Mouse (Mus musculus) C2C12 (cell line): Measurements from ENCODE around the gene Tbl3. TPM values are rescaled to one million over a fixed set of nuclear protein-coding genes. Genes with fewer than 3 reads are reported as not detected.

Experiments used
- H3K27me3 ChIP-seq: one replicate; pipeline ENCODE4 v1.6.1; 2011; ENCODE audit not compliant: control insufficient read depth, insufficient read depth, insufficient read length
- H3K36me3 ChIP-seq: one replicate; pipeline ENCODE4 v1.6.1; 2011; ENCODE audit not compliant: control insufficient read depth, insufficient read depth
- H3K4me3 ChIP-seq: one replicate; pipeline ENCODE4 v1.5.1; 2011; ENCODE audit warnings: mild to moderate bottlenecking, control low read depth; ENCODE audit not compliant: poor library complexity, insufficient read depth, severe bottlenecking
- H3K79me2 ChIP-seq: one replicate; pipeline ENCODE4 v1.6.1; 2011; ENCODE audit not compliant: control insufficient read depth, insufficient read depth
- H3K79me3 ChIP-seq: one replicate; pipeline ENCODE4 v1.6.1; 2011; ENCODE audit warnings: low read depth, control low read depth
- H3ac ChIP-seq: one replicate; pipeline ENCODE3; 2011; ENCODE audit warnings: low read depth; ENCODE audit not compliant: control insufficient read depth, insufficient read length
- CEBPB ChIP-seq: IDR thresholded peaks from one replicate; pipeline ENCODE4 v1.6.1; 2011; ENCODE audit warnings: low read depth, mild to moderate bottlenecking, control low read depth, moderate library complexity
- CTCF ChIP-seq: IDR thresholded peaks from one replicate; pipeline ENCODE4 v1.5.1; 2011; ENCODE audit not compliant: control insufficient read depth, insufficient read depth, insufficient read length
- FOSL1 ChIP-seq: IDR thresholded peaks from one replicate; pipeline ENCODE4 v1.8.0; 2011; ENCODE audit warnings: mild to moderate bottlenecking, low read length; ENCODE audit not compliant: poor library complexity, insufficient read depth, severe bottlenecking
- MAX ChIP-seq: IDR thresholded peaks from one replicate; pipeline ENCODE4 v1.6.1; 2011; ENCODE audit warnings: mild to moderate bottlenecking, control low read depth
- MYOD1 ChIP-seq: IDR thresholded peaks from one replicate; pipeline ENCODE4 v1.6.1; 2011; ENCODE audit warnings: low read depth; ENCODE audit not compliant: control insufficient read depth, insufficient read length
- MYOG ChIP-seq: IDR thresholded peaks from one replicate; pipeline ENCODE4 v1.6.1; 2011; ENCODE audit not compliant: control insufficient read depth, insufficient read length; ENCODE audit errors: extremely low read depth
- USF1 ChIP-seq: IDR thresholded peaks from one replicate; pipeline ENCODE4 v1.6.1; 2011; ENCODE audit warnings: low read depth, mild to moderate bottlenecking, control low read depth, moderate library complexity
- polyA plus RNA-seq: library from polyadenylated mRNA; unstranded; fragments of >200 nt; fragmentation: generic; extraction: Trizol; gene quantifications from one replicate; pipeline ENCODE4 v1.2.1, GENCODE M21; 2012; ENCODE audit warnings: missing spikeins

Gene Tbl3
- polyA plus RNA-seq, 1 experiment, result 83.8 TPM

DNA sequence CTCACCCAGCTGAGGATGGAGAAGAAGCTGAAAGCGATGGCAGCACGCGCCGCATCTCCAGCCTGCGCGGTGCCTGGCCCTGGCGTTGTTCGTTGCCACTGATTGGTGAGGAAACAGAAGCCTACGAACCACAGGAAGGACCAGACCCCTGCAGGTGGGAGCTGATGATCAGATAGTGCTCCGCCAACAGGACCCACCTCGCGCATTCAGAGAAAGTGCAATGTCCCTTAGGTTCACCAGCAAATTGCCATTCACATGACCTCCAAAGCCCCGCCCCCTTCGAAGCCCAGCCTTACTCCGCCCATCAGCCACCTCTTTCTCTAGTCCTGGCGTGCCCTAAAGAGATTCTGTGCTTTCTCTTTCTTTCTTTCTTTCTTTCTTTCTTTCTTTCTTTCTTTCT lies 20.9 kb downstream of the Tbl3 start:
- Histone ChIP-seq H3ac (no peak overlapping the region), H3K79me2 (no peaks in the 10 kb centered on the region), H3K27me3 (no peaks in the 10 kb centered on the region), H3K4me3 (no peak overlapping the region), H3K79me3 (no peaks in the 10 kb centered on the region), H3K36me3 (peaks cover 6% of the 10 kb centered on the region)
- no peak for TF ChIP-seq USF1
- no peak for TF ChIP-seq MAX
- no peak for TF ChIP-seq MYOD1
- TF ChIP-seq CEBPB, result no peak
- no peak for TF ChIP-seq MYOG
- TF ChIP-seq CTCF, result no peak

DNA sequence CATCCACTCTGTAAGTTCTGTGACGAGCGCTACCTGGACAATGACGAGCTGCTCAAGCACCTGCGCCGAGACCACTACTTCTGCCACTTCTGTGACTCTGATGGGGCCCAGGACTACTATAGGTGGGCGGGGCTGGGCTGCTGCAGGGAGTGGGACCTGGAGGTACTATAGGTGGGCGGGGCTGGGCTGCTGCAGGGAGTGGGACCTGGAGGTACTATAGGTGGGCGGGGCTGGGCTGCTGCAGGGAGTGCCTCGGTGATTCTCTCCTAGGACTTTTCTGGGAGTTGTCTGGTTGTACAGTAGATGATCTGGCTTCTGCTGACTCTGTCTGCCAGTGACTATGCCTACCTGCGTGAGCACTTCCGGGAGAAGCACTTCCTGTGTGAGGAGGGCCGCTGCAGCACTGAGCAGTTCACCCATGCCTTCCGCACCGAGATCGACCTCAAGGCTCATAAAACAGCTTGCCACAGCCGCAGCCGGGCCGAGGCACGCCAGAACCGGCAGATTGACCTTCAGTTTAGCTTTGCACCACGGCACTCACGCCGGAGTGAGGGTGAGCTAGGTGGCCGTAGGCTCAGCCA lies 29.9 kb downstream of the Tbl3 start:
- H3K27me3 ChIP-seq, result no peaks in the 10 kb centered on the region
- H3ac ChIP-seq, result no peak overlapping the region
- TF ChIP-seq MYOG (no peak), FOSL1 (no peak), CEBPB (no peak), CTCF (no peak), USF1 (no peak), MYOD1 (no peak), MAX (no peak)
- peaks cover 20% of the 10 kb centered on the region for H3K79me3 ChIP-seq
- H3K79me2 ChIP-seq, result peaks cover 46% of the 10 kb centered on the region
- no peak overlapping the region for H3K4me3 ChIP-seq
- peaks cover 30% of the 10 kb centered on the region for H3K36me3 ChIP-seq

DNA sequence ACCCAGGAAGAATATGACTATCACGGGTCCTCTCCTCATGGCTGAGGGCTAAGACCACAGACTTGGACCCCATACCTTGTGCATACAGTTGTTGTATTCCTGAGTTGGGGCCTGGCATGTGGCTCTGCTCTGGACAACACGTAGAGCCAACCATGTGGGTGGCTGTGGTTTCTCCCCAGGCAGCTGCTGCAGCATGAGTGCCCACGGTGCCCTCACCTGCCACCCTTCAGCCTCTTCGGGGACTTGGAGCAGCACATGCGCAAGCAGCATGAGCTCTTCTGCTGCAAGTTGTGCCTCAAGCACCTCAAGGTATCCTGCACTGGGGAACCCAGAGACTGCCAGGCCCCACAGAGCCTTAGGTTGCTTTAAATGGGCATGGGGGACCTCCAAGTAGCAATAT lies 30.6 kb downstream of the Tbl3 start:
- H3K79me3 ChIP-seq, result peaks cover 26% of the 10 kb centered on the region
- peaks cover 53% of the 10 kb centered on the region for H3K79me2 ChIP-seq
- H3ac ChIP-seq, result no peak overlapping the region
- H3K27me3 ChIP-seq, result no peaks in the 10 kb centered on the region
- H3K4me3 ChIP-seq, result no peak overlapping the region
- TF ChIP-seq FOSL1 (no peak), MYOG (no peak), USF1 (no peak), MAX (no peak), CEBPB (no peak), CTCF (no peak), MYOD1 (no peak)
- peaks cover 27% of the 10 kb centered on the region for H3K36me3 ChIP-seq

DNA sequence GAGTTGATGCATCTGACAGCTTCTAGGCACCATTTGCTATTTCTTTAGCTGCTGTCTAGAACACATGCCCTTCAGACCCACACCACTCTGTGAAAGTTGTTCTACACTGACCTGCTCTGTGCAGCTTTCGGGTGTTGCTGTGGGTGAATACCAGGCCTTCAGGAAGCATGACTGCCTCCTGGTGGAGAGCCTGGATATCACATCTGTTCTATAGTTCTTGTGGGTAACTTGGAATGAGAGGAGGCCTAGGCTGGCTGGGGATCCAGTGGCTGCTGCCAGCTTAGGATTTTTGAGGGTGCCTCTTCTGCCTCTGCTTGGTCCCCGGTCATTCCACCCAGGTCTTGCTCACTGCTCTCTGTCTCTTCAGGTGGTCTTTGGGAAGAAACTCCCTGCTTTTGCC lies 31.3 kb downstream of the Tbl3 start:
- peaks cover 20% of the 10 kb centered on the region for H3K36me3 ChIP-seq
- peaks cover 60% of the 10 kb centered on the region for H3K79me2 ChIP-seq
- no peak overlapping the region for H3ac ChIP-seq
- no peaks in the 10 kb centered on the region for H3K27me3 ChIP-seq
- H3K4me3 ChIP-seq, result no peak overlapping the region
- peaks cover 33% of the 10 kb centered on the region for H3K79me3 ChIP-seq
- TF ChIP-seq USF1, result no peak
- no peak for TF ChIP-seq MAX
- TF ChIP-seq FOSL1, result no peak
- no peak for TF ChIP-seq CTCF
- TF ChIP-seq MYOG, result no peak

DNA sequence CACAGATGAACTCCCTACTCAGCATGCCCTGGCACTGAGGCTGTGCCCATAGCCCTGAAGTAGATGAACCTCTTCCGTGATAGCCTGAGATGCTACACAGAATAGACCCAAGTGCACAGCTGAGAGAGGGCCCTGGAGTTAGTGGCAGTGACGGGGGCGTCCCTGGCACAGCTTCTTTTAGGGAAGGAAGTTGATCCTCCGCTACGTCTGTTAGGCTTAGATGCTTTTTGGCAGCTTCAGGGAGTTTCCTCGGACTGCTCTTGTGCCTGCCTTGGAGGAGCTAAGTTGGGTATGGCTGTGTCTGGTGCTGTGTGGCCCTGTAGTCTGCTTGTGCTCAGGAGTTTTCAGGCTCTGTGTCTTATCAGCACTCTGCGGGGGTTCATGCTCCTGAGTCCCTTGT lies 33.2 kb downstream of the Tbl3 start:
- Histone ChIP-seq H3K79me2 (peaks cover 77% of the 10 kb centered on the region), H3ac (no peak overlapping the region), H3K27me3 (no peaks in the 10 kb centered on the region), H3K4me3 (no peak overlapping the region), H3K79me3 (peaks cover 47% of the 10 kb centered on the region), H3K36me3 (peaks cover 15% of the 10 kb centered on the region)
- TF ChIP-seq MAX (no peak), MYOG (no peak), CTCF (no peak), MYOD1 (no peak), CEBPB (no peak), FOSL1 (no peak), USF1 (no peak)

DNA sequence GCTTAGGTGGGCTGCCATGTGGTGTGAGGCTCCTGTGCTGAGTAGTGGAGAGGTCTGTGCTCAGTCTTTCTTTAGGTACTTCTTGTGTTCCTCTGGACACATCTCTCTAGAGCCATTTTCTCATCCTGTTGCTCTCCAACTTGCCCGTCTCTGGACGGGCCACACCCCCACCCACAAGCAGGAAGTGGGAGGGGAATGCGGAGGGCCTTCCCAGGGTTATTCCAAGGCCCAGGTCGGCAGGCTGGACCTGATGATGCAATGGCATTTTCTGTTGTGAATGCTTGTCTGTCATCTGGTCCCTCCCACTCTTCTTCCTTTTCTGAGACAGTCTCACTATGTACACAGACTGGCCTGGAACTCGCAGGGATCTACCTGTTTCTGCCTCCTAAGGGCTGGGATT lies 35.3 kb downstream of the Tbl3 start:
- peaks cover 47% of the 10 kb centered on the region for H3K79me3 ChIP-seq
- peak overlapping the region; percentile 52 for H3ac ChIP-seq
- H3K4me3 ChIP-seq, result peak overlapping the region; percentile 11
- H3K79me2 ChIP-seq, result peaks cover 82% of the 10 kb centered on the region
- peak; percentile 88 for TF ChIP-seq CEBPB
- TF ChIP-seq MYOD1, result no peak
- H3K27me3 ChIP-seq, result no peaks in the 10 kb centered on the region
- H3K36me3 ChIP-seq, result peaks cover 5% of the 10 kb centered on the region
